Mouse (Mus musculus) MEL (cell line): ENCODE measurements around the gene Clrn2.

Experiments
- CTCF ChIP-seq, 3 experiments: IDR thresholded peaks in 2 of 3; conservative IDR thresholded peaks in 1 of 3; 2 replicates each; pipeline ENCODE4 v1.5.1; 2011 to 2012; ENCODE audit warnings: low read length in 3 of 3, low read depth in 2 of 3, mild to moderate bottlenecking in 2 of 3, improper control_type of control experiment in 1 of 3, inconsistent platforms in 1 of 3, mixed read lengths in 1 of 3, moderate library complexity in 1 of 3; ENCODE audit not compliant: control insufficient read depth in 1 of 3, insufficient read depth in 1 of 3, poor library complexity in 1 of 3, severe bottlenecking in 1 of 3
- EP300 ChIP-seq, 2 experiments: IDR thresholded peaks; 2 replicates each; pipeline ENCODE4 v1.6.1; 2011; ENCODE audit warnings: improper control_type of control experiment in 2 of 2, low read length in 2 of 2, low read depth in 1 of 2, mild to moderate bottlenecking in 1 of 2
- ETS1 ChIP-seq: IDR thresholded peaks from 2 replicates; pipeline ENCODE4 v1.6.1; 2012; ENCODE audit warnings: low read depth, mild to moderate bottlenecking, inconsistent platforms, low read length, improper control_type of control experiment, moderate library complexity
- JUND ChIP-seq: IDR thresholded peaks from 2 replicates; pipeline ENCODE4 v1.6.1; 2011; ENCODE audit warnings: low read depth, mild to moderate bottlenecking, improper control_type of control experiment, low read length
- MAX ChIP-seq: IDR thresholded peaks from 2 replicates; pipeline ENCODE4 v1.6.1; 2011; ENCODE audit warnings: low read length, improper control_type of control experiment
- MAZ ChIP-seq: IDR thresholded peaks from 2 replicates; pipeline ENCODE4 v1.6.1; 2012; ENCODE audit warnings: low read depth, mild to moderate bottlenecking, inconsistent platforms, low read length, improper control_type of control experiment
- MEF2A ChIP-seq: IDR thresholded peaks from 2 replicates; pipeline ENCODE4 v1.6.1; 2014; ENCODE audit warnings: low read depth, mild to moderate bottlenecking, inconsistent platforms, low read length, improper control_type of control experiment; ENCODE audit not compliant: poor library complexity, insufficient replicate concordance, severe bottlenecking; ENCODE audit errors: extremely low read depth
- NRF1 ChIP-seq: IDR thresholded peaks from 2 replicates; pipeline ENCODE4 v1.6.1; 2014; ENCODE audit warnings: low read depth, mild to moderate bottlenecking, inconsistent platforms, low read length, improper control_type of control experiment, moderate library complexity; ENCODE audit not compliant: poor library complexity, insufficient read depth, severe bottlenecking
- POLR2A ChIP-seq, 2 experiments: IDR thresholded peaks; 2 replicates each; pipeline ENCODE4 v1.6.1; 2011 to 2012; ENCODE audit warnings: low read length in 2 of 2, mild to moderate bottlenecking in 2 of 2, control low read depth in 1 of 2, improper control_type of control experiment in 1 of 2, low read depth in 1 of 2, moderate library complexity in 1 of 2; ENCODE audit not compliant: control insufficient read depth in 1 of 2, insufficient read depth in 1 of 2, poor library complexity in 1 of 2
- POLR2AphosphoS2 ChIP-seq: IDR thresholded peaks from 2 replicates; pipeline ENCODE4 v1.6.1; 2011; ENCODE audit warnings: low read length, improper control_type of control experiment
- RCOR1 ChIP-seq: IDR thresholded peaks from 2 replicates; pipeline ENCODE4 v1.6.1; 2012; ENCODE audit warnings: low read depth, mild to moderate bottlenecking, inconsistent platforms, low read length, improper control_type of control experiment
- SMC3 ChIP-seq: IDR thresholded peaks from 2 replicates; pipeline ENCODE4 v1.6.1; 2011; ENCODE audit warnings: low read depth, low read length, improper control_type of control experiment
- TAL1 ChIP-seq: IDR thresholded peaks from 2 replicates; pipeline ENCODE4 v1.6.1; 2012; ENCODE audit warnings: mild to moderate bottlenecking, inconsistent platforms, low read length, moderate library complexity, mixed read lengths
- USF1 ChIP-seq: IDR thresholded peaks from 2 replicates; pipeline ENCODE4 v1.6.1; 2014; ENCODE audit warnings: low read depth, mild to moderate bottlenecking, inconsistent platforms, low read length, improper control_type of control experiment, moderate library complexity

DNA sequence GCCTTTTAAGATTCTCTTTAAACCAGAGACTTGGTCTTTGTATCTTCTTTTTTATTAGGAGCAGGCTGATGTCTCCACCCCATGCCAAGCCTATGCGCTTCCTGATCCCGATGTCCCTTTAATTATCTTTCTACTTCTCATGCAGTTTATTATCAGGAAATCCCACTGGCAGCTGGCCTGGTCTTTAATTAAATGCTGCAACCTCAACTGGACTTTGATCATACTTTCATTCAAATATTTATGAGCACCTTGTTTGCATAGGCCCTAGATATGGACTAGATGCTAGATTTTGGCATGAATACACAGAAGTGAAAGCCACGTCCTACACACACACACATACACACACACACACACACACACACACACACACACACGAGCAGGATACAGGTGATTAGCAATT is 38.2 kb downstream of the Clrn2 start:
- TF ChIP-seq CTCF (IDR thresholded peaks at IDR 0.05 in 2 of 3, conservative IDR thresholded peaks at IDR 0.05 in 1 of 3; ENCODE audit: control insufficient read depth in 1 of 3, insufficient read depth in 1 of 3, low read depth in 2 of 3, low read length in 3 of 3, poor library complexity in 1 of 3, severe bottlenecking in 1 of 3): no peak
- TF ChIP-seq POLR2AphosphoS2: no peak
- TF ChIP-seq EP300 (IDR thresholded peaks at IDR 0.05; ENCODE audit: low read depth in 1 of 2, low read length in 2 of 2): no peak
- no peak for TF ChIP-seq USF1
- TF ChIP-seq SMC3: no peak
- no peak for TF ChIP-seq POLR2A (IDR thresholded peaks at IDR 0.05; ENCODE audit: control insufficient read depth in 1 of 2, insufficient read depth in 1 of 2, low read depth in 1 of 2, low read length in 2 of 2, poor library complexity in 1 of 2)
- TF ChIP-seq MAZ: no peak
- no peak for TF ChIP-seq MAX
- TF ChIP-seq TAL1: no peak
- TF ChIP-seq JUND: no peak
- no peak for TF ChIP-seq MEF2A
- no peak for TF ChIP-seq ETS1
- no peak for TF ChIP-seq NRF1
- no peak for TF ChIP-seq RCOR1
